In genomic region chr5:151299576-151299975, GRCm38 (mm10) we compare ENCODE assay signal across 17 mouse cellular contexts.
A peak's percentile ranks its signal among the peaks of the same experiment; 100 is the strongest.
DNase-seq lines count a peak whose midpoint lies in the region; ATAC-seq lines count a peak whose summit lies in the region.
"Had no signal": no experiment of that assay in that cellular context is flagged by ENCODE, and none has a peak within 500 bp of the region (broad histone marks: within the 10 kb centered on the region; RNA-seq: fewer than 3 reads in every experiment).

No protein-coding gene starts in this region.

- no peak overlapping the region for H3K4me2 ChIP-seq in kidney, embryonic 15.5 days
- H3K4me2 ChIP-seq in forebrain, embryonic 16.5 days (ENCODE audit: low read length) = no peak overlapping the region
- H3K4me2 ChIP-seq: heart, embryonic 15.5 days; hindbrain, embryonic 13.5 days; stomach, embryonic 15.5 days had no signal

- H3K9ac ChIP-seq in kidney, embryonic 15.5 days = no peak overlapping the region
- no peak overlapping the region for H3K9ac ChIP-seq in forebrain, embryonic 16.5 days (replicated peaks; ENCODE audit: low read depth, low read length)
- H3K9ac ChIP-seq: heart, embryonic 15.5 days; hindbrain, embryonic 13.5 days; stomach, embryonic 15.5 days had no signal

- H3K36me3 ChIP-seq in kidney, embryonic 15.5 days = no peaks in the 10 kb centered on the region
- no peaks in the 10 kb centered on the region for H3K36me3 ChIP-seq in forebrain, embryonic 16.5 days (ENCODE audit: control insufficient read depth, insufficient read depth)
- H3K36me3 ChIP-seq: forebrain, embryonic 10.5 days; heart, embryonic 15.5 days; hindbrain, embryonic 13.5 days; stomach, embryonic 15.5 days had no signal

- H3K27ac ChIP-seq in kidney, embryonic 15.5 days = no peak overlapping the region
- H3K27ac ChIP-seq in forebrain, embryonic 16.5 days (ENCODE audit: low read length) = no peak overlapping the region
- H3K27ac ChIP-seq: forebrain, embryonic 10.5 days; heart, embryonic 15.5 days; hindbrain, embryonic 13.5 days; macrophage; stomach, embryonic 15.5 days had no signal

- no peak for ATAC-seq in kidney, embryonic 15.5 days (replicated peaks; ENCODE audit: low FRiP score)
- no peak for ATAC-seq in erythroid progenitor cell, adult 5-6 weeks (replicated peaks; ENCODE audit: low FRiP score, poor library complexity, severe bottlenecking)
- ATAC-seq in forebrain, embryonic 16.5 days = no peak
- ATAC-seq: Patski had no signal

- 72% methylated on average over 7 of the region's 7 CpGs for WGBS in kidney, embryonic 15.5 days
- 93% methylated on average over 7 of the region's 7 CpGs for WGBS in forebrain, embryonic 16.5 days

- H3K4me3 ChIP-seq in kidney, embryonic 15.5 days (replicated peaks) = no peak overlapping the region
- H3K4me3 ChIP-seq in forebrain, embryonic 16.5 days (replicated peaks; ENCODE audit: low read length) = no peak overlapping the region
- H3K4me3 ChIP-seq: forebrain, embryonic 10.5 days; heart, embryonic 15.5 days; hindbrain, embryonic 13.5 days; stomach, embryonic 15.5 days had no signal

- no peaks in the 10 kb centered on the region for H3K27me3 ChIP-seq in kidney, embryonic 15.5 days
- H3K27me3 ChIP-seq in forebrain, embryonic 16.5 days (replicated peaks; ENCODE audit: control insufficient read depth, insufficient read depth, low read length) = no peaks in the 10 kb centered on the region
- H3K27me3 ChIP-seq: heart, embryonic 15.5 days; hindbrain, embryonic 13.5 days; Patski; stomach, embryonic 15.5 days had no signal

- no peaks in the 10 kb centered on the region for H3K4me1 ChIP-seq in kidney, embryonic 15.5 days
- no peaks in the 10 kb centered on the region for H3K4me1 ChIP-seq in forebrain, embryonic 16.5 days (replicated peaks; ENCODE audit: control insufficient read depth, insufficient read depth, low read length)
- H3K4me1 ChIP-seq: forebrain, embryonic 10.5 days; heart, embryonic 15.5 days; hindbrain, embryonic 13.5 days; stomach, embryonic 15.5 days had no signal

- no peaks in the 10 kb centered on the region for H3K9me3 ChIP-seq in kidney, embryonic 15.5 days (replicated peaks)
- no peaks in the 10 kb centered on the region for H3K9me3 ChIP-seq in forebrain, embryonic 16.5 days (ENCODE audit: control insufficient read depth, low read length)
- H3K9me3 ChIP-seq: forebrain, embryonic 10.5 days; heart, embryonic 15.5 days; hindbrain, embryonic 13.5 days; stomach, embryonic 15.5 days had no signal

- DNase-seq in adrenal gland, postnatal 14 days = peak; percentile 34
- DNase-seq in adrenal gland, postnatal 36 days = no peak
- peak; percentile 41 for DNase-seq in kidney, adult 11 months
- DNase-seq in fat pad, adult 2 months (ENCODE audit: extremely low read depth, low read depth, low spot score) = peak; percentile 56
- DNase-seq in kidney, postnatal 4 days = peak; percentile 56 to 67
- DNase-seq: cerebellum, postnatal 14 days; gastrocnemius, postnatal 10 days; midbrain, embryonic 14.5 days had no signal

Comparison
In these comparisons a context has a peak if more than half of its experiments do, and no peak if none do; other contexts are left out.
1. DNase-seq: peak in adrenal gland, postnatal 14 days (single experiment), kidney, adult 11 months (single experiment), fat pad, adult 2 months (single experiment) and kidney, postnatal 4 days (2 of 2); none in adrenal gland, postnatal 36 days (0 of 2).